Mouse (Mus musculus) liver, postnatal 0 days (tissue): ENCODE data around the gene Spata19. TPM values are rescaled to one million over a fixed set of nuclear protein-coding genes. Genes with fewer than 3 reads are reported as not detected.

ENCODE experiments used
- ATAC-seq: fragments of 200-750 bp; cut with Nextera tagmentation; 2 replicates; pipeline ENCODE4 v1.8.0; 2017; ENCODE audit warnings: mild to moderate bottlenecking, moderate library complexity
- DNase-seq: peaks from one replicate; pipeline ENCODE4 v3.0.0-alpha.2; 2016
- H3K27ac ChIP-seq: fragments of 300-500 bp; sonication (generic); 2 replicates; pipeline ENCODE4 v1.5.1; 2014; ENCODE audit warnings: antibody characterized with exemption, moderate library complexity, mild to moderate bottlenecking, low read depth
- H3K27me3 ChIP-seq: fragments of 300-500 bp; sonication (generic); 2 replicates; pipeline ENCODE4 v1.6.1; 2014; ENCODE audit warnings: low read length, control low read depth, mixed read lengths; ENCODE audit not compliant: insufficient read depth
- H3K36me3 ChIP-seq: fragments of 300-500 bp; sonication (generic); replicated peaks from 2 replicates; pipeline ENCODE4 v1.6.1; 2014; ENCODE audit warnings: mild to moderate bottlenecking, control low read depth, low read length, moderate library complexity, mixed read lengths; ENCODE audit not compliant: insufficient read depth
- H3K4me1 ChIP-seq: fragments of 300-500 bp; sonication (generic); 2 replicates; pipeline ENCODE4 v1.6.1; 2014; ENCODE audit warnings: antibody characterized with exemption, mild to moderate bottlenecking, control low read depth; ENCODE audit not compliant: insufficient read depth
- H3K4me2 ChIP-seq: fragments of 300-500 bp; sonication (generic); 2 replicates; pipeline ENCODE4 v1.6.1; 2014; ENCODE audit warnings: low read depth, mild to moderate bottlenecking, low read length, moderate library complexity, mixed read lengths
- H3K4me3 ChIP-seq: fragments of 300-500 bp; sonication (generic); 2 replicates; pipeline ENCODE4 v1.5.1; 2014; ENCODE audit warnings: low read depth, low read length
- H3K9ac ChIP-seq: fragments of 300-500 bp; sonication (generic); replicated peaks from 2 replicates; pipeline ENCODE4 v1.6.1; 2014; ENCODE audit warnings: mild to moderate bottlenecking, moderate library complexity
- H3K9me3 ChIP-seq: fragments of 300-500 bp; sonication (generic); 2 replicates; pipeline ENCODE4 v1.6.1; 2016; ENCODE audit warnings: mild to moderate bottlenecking, control low read depth, low read length, mixed read lengths
- CTCF ChIP-seq: sonication (generic); IDR thresholded peaks from 2 replicates; pipeline ENCODE4 v1.5.1; 2016; ENCODE audit warnings: antibody characterized with exemption, low read depth
- EP300 ChIP-seq: IDR thresholded peaks from 2 replicates; pipeline ENCODE4 v1.6.1; 2016; ENCODE audit warnings: antibody characterized with exemption, low read depth, mild to moderate bottlenecking
- WGBS: fragments of 180-500 bp; shearing (Covaris S2); extraction: QIAGEN DNeasy Blood & Tissue Kit; methylation state at CpG from one replicate; pipeline ENCODE4 v1.1.7; 2014; ENCODE audit not compliant: insufficient replicate concordance; 5-methylcytosine and 5-hydroxymethylcytosine counted together
- polyA plus RNA-seq: library from polyadenylated mRNA; unstranded; fragments of >200 nt; fragmentation: Nextera tagmentation; extraction: Ambion mirVana; gene quantifications from 2 replicates; pipeline ENCODE4 v1.2.1, GENCODE M21; 2015

Gene Spata19
- polyA plus RNA-seq, 1 experiment from 2014 or later, result not detected

GRCm38 (mm10) chr9:27401169-27401568 is 4.6 kb downstream of the Spata19 start:
- no peaks in the 10 kb centered on the region for H3K4me1 ChIP-seq
- H3K36me3 ChIP-seq, result no peaks in the 10 kb centered on the region
- no peak overlapping the region for H3K27ac ChIP-seq
- no peak overlapping the region for H3K4me2 ChIP-seq
- TF ChIP-seq CTCF, result no peak
- no peak for TF ChIP-seq EP300
- H3K9me3 ChIP-seq, result no peaks in the 10 kb centered on the region
- no peak overlapping the region for H3K9ac ChIP-seq
- no peaks in the 10 kb centered on the region for H3K27me3 ChIP-seq
- ATAC-seq (no peak), DNase-seq (no peak)
- H3K4me3 ChIP-seq, result no peak overlapping the region
- WGBS, result 72% methylated on average over 4 of the region's 4 CpGs

GRCm38 (mm10) chr9:27409733-27410132 is 13.1 kb downstream of the Spata19 start:
- no peak for ATAC-seq
- peak; percentile 20 for DNase-seq
- Histone ChIP-seq H3K27ac (no peak overlapping the region), H3K9ac (no peak overlapping the region), H3K4me2 (no peak overlapping the region), H3K4me1 (no peaks in the 10 kb centered on the region), H3K27me3 (no peaks in the 10 kb centered on the region), H3K9me3 (no peaks in the 10 kb centered on the region), H3K36me3 (no peaks in the 10 kb centered on the region), H3K4me3 (no peak overlapping the region)
- TF ChIP-seq CTCF (peak; percentile 72), EP300 (no peak)

- ATAC-seq (no peak), DNase-seq (peak; percentile 65)
- Histone ChIP-seq H3K9me3 (no peaks in the 10 kb centered on the region), H3K9ac (no peak overlapping the region), H3K4me1 (no peaks in the 10 kb centered on the region), H3K4me3 (no peak overlapping the region), H3K4me2 (no peak overlapping the region), H3K27me3 (no peaks in the 10 kb centered on the region), H3K27ac (no peak overlapping the region), H3K36me3 (no peaks in the 10 kb centered on the region)
- WGBS, result 3% methylated on average over 11 of the region's 11 CpGs
- TF ChIP-seq EP300 (no peak), CTCF (peak; percentile 89)
Measured at GRCm38 (mm10) chr9:27414058-27414460, 17.5 kb downstream of the Spata19 start.

- no peak for TF ChIP-seq EP300
- TF ChIP-seq CTCF, result no peak
- 75% methylated on average over 4 of the region's 4 CpGs for WGBS
Measured at GRCm38 (mm10) chr9:27424511-27424910, 27.9 kb downstream of the Spata19 start.

GRCm38 (mm10) chr9:27428552-27428951 is 32.0 kb downstream of the Spata19 start:
- no peak overlapping the region for H3K4me2 ChIP-seq
- 63% methylated on average over 4 of the region's 4 CpGs for WGBS
- DNase-seq, result no peak
- no peak for ATAC-seq
- no peak overlapping the region for H3K27ac ChIP-seq
- H3K4me3 ChIP-seq, result no peak overlapping the region
- no peaks in the 10 kb centered on the region for H3K36me3 ChIP-seq
- no peaks in the 10 kb centered on the region for H3K27me3 ChIP-seq
- H3K4me1 ChIP-seq, result no peaks in the 10 kb centered on the region
- no peak for TF ChIP-seq CTCF
- no peaks in the 10 kb centered on the region for H3K9me3 ChIP-seq
- no peak overlapping the region for H3K9ac ChIP-seq

More at GRCm38 (mm10) chr9:27424511-27424910, 27.9 kb downstream of the Spata19 start:
- Histone ChIP-seq H3K4me3 (no peak overlapping the region), H3K27me3 (no peaks in the 10 kb centered on the region), H3K4me1 (no peaks in the 10 kb centered on the region), H3K36me3 (no peaks in the 10 kb centered on the region), H3K9ac (no peak overlapping the region), H3K9me3 (no peaks in the 10 kb centered on the region), H3K4me2 (no peak overlapping the region), H3K27ac (no peak overlapping the region)
- DNase-seq (no peak), ATAC-seq (no peak)

- Histone ChIP-seq H3K4me2 (no peak overlapping the region), H3K27me3 (no peaks in the 10 kb centered on the region), H3K4me1 (no peaks in the 10 kb centered on the region), H3K9me3 (no peaks in the 10 kb centered on the region), H3K36me3 (no peaks in the 10 kb centered on the region), H3K9ac (no peak overlapping the region), H3K4me3 (no peak overlapping the region), H3K27ac (no peak overlapping the region)
- 65% methylated on average over 7 of the region's 7 CpGs for WGBS
- ATAC-seq, result no peak
- no peak for TF ChIP-seq EP300
- no peak for TF ChIP-seq CTCF
- DNase-seq, result no peak
Measured at GRCm38 (mm10) chr9:27433301-27433700, 36.7 kb downstream of the Spata19 start.

- H3K27ac ChIP-seq, result no peak overlapping the region
- no peak overlapping the region for H3K4me2 ChIP-seq
- no peaks in the 10 kb centered on the region for H3K27me3 ChIP-seq
- H3K4me3 ChIP-seq, result no peak overlapping the region
- H3K4me1 ChIP-seq, result no peaks in the 10 kb centered on the region
- no peaks in the 10 kb centered on the region for H3K9me3 ChIP-seq
- TF ChIP-seq CTCF (no peak), EP300 (no peak)
- WGBS, result 61% methylated on average over 9 of the region's 9 CpGs
- ATAC-seq (no peak), DNase-seq (no peak)
- no peaks in the 10 kb centered on the region for H3K36me3 ChIP-seq
- H3K9ac ChIP-seq, result no peak overlapping the region
Measured at GRCm38 (mm10) chr9:27435936-27436335, 39.3 kb downstream of the Spata19 start.
